Mouse (Mus musculus) R1 (cell line): Measurements from ENCODE around the gene Ercc8.

Experiments used
- DNase-seq: peaks from one replicate; pipeline ENCODE4 v3.0.0-alpha.2; 2018; ENCODE audit warnings: low read depth, low spot score

Gene Ercc8

DNA sequence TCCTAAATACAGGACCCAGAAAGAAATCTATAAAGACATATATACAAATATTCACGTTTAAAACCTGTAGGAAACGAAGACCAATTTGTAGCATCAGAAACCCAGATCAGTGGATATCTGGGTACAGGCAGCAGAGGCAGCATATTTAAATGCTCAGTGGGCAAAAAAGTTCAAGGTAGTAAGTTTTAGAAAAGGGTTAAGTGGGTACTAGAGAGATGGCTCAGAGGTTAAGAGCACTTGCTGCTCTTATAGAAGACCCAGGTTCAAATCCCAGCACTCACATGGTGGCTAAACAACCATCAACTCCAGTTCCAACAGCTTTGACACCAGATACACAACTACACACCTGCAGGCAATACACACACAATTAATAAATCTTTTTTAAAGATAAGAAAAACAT, 1.4 kb upstream of the Ercc8 start:
- no peak for DNase-seq

DNA sequence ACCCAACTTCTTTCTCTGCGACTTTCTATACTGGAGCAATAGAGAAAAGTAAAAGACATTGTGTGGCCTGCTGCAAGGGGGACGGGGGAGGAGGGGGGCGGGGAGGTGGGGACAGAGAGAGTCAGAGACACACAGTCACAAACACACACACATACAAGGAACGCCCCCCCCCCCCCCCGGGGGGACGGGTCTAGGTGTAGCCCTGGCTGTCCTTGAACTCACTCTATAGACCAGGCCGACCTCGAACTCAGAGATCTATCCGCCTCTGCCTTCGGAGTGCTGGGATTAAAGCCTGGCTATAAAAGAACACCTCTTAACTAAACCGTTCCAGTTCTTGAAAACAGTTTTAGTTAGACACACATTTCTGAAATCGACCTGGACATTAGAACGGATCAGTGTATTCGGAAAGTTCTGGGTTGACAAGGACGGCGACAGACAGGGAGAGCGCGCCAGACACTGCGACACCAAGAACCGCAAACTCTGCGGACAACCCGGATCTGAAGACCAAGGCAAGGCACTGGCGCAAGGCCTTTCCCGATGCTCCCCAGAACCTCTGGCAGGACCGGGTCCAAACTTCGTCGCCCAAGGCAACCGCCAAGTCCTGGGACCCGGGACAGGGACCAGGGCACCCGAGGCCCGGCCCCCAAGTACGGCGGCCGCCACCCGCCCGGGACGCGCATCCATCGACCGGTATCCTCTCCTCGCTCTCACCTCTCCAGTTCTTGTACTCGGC, 633 bp upstream of the Ercc8 start:
- DNase-seq = no peak

GRCm38 (mm10) chr13:108159241-108159575, 677 bp downstream of the Ercc8 start:
- DNase-seq = no peak

- DNase-seq = peak; percentile 50
Measured at GRCm38 (mm10) chr13:108159963-108160362, 1.4 kb downstream of the Ercc8 start.

GRCm38 (mm10) chr13:108163912-108164311, 5.4 kb downstream of the Ercc8 start:
- DNase-seq = no peak

- no peak for DNase-seq
Measured at GRCm38 (mm10) chr13:108164621-108165020, 6.1 kb downstream of the Ercc8 start.

DNA sequence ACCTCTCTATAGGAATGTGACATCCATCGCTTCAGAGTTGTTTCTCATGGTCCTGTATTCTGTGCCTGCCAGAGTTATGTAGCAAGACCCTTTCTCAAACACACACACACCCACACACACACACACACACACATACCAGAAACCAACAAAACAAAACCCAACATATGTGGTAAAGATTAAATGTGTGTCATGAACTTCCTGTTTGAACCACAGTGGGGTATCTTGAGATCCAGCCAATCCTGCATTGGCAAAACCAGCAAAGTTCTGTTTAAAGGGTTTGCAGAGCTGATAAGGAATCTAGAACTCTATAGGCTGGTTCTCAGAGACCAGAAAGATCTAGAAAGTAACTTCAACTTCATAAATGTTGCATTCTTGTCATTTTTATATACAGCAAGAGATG, 11.5 kb downstream of the Ercc8 start:
- DNase-seq = no peak

- no peak for DNase-seq
Measured at GRCm38 (mm10) chr13:108170511-108170910, 12.0 kb downstream of the Ercc8 start.

DNA sequence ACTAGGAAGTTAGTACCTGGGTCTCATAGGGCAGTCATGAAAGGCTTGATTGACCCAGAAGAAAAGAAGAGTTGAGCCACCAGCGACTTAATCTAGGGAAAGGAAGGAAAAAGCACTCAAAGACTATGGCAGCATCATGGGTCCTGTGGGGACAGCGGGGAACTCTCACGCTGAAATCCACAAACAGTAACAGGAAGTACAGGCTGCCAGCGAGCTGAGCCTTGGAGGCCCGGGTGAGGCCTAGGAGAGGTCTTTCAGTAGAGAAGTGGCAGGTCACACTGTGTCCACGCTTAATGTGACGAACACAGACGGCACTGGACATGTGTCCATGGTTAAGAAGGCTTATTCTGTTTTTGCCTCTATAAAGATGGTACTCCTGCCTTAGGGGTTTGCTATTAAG, 21.1 kb downstream of the Ercc8 start:
- no peak for DNase-seq

DNA sequence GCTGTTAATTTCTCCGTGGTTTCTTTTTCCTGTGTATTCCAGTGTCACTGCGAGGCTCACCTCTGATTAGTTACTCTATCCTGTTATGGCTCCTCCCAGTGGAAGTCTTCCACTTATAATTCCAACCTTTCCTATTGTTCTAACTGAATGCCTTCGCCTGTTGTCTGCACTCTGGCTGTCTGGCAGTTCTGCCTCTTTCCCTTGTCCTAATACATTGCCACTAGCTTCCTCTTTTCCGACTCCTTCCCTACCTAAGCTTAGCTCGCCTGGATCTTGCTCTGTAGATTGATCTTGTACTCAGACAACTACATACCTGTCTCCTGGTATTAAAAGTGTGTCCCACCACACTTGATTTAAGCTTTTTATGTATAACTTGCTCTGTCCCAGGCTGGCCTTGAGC, 22.3 kb downstream of the Ercc8 start:
- no peak for DNase-seq

GRCm38 (mm10) chr13:108184743-108185255, 26.3 kb downstream of the Ercc8 start:
- no peak for DNase-seq

DNA sequence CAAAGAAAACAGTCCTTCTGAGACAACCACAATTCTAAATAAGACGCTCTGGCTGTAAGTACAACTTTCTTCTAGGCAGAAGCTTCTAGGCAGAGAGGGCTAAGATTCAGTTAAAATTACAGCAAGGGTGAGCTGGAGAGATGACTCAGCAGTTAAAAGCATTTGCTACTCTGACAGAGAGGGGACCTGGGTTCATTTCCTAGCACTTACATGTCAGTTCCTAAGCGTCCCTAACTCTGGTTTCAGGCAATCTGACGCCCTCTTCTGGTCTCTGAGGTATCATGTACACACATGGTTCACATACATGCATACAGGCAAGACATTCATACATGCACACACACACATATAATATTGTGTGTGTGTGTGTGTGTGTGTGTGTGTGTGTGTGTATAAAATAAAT, 27.0 kb downstream of the Ercc8 start:
- DNase-seq = peak; percentile 21

- DNase-seq = no peak
Measured at GRCm38 (mm10) chr13:108187994-108188393, 29.5 kb downstream of the Ercc8 start.

DNA sequence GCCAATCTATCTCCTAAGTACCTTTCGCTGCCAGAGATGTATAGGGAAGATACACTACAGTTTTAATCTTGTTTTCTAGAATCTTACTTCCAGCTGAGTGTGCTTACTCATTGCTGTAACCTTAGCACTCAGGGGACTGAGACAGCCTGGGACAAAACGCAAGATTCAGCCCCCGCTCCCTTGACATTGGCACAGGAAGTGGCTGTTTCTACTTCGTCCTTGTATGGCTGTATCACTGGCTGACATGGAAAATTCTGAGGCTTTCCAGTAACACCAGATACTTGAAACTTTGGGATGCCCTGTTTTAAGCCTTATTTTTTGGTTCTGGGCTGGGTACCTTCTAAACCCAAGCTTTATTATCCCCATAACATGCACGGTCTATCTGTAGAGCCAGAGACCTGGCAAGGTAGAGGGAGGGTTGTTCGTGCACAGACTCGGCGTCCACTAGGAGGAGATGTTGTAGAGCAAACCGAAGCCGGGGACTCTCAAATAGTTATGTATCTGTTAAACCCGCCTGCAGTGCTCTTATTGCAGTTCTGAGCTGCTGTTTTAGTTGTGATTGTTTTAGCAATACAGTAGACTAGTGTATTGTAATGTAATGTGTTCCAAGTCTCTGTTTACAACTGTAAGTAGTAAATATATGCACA, 32.7 kb downstream of the Ercc8 start:
- DNase-seq = peak; percentile 50

- no peak for DNase-seq
Measured at GRCm38 (mm10) chr13:108195474-108195873, 36.9 kb downstream of the Ercc8 start.

- DNase-seq = no peak
Measured at GRCm38 (mm10) chr13:108204857-108205256, 46.3 kb downstream of the Ercc8 start.

GRCm38 (mm10) chr13:108207447-108207846, 48.9 kb downstream of the Ercc8 start:
- no peak for DNase-seq

- no peak for DNase-seq
Measured at GRCm38 (mm10) chr13:108208090-108208489, 49.6 kb downstream of the Ercc8 start.

- no peak for DNase-seq
Measured at GRCm38 (mm10) chr13:108210960-108211359, 52.4 kb downstream of the Ercc8 start.

GRCm38 (mm10) chr13:108212397-108213018, 54.0 kb downstream of the Ercc8 start:
- DNase-seq = no peak

- DNase-seq = peak; percentile 77
Measured at GRCm38 (mm10) chr13:108214081-108214484, 55.6 kb downstream of the Ercc8 start, which contains the start of gene Elovl7. Gene Elovl7 (plus strand): TSS chr13:108214404.

- peak; percentile 70 for DNase-seq
Measured at GRCm38 (mm10) chr13:108214485-108215107, 56.1 kb downstream of the Ercc8 start.
